Mouse (Mus musculus) right cerebral cortex, postnatal 10 days (tissue): Measurements from ENCODE around the gene Slc24a4.

Experiments used
- DNase-seq, 2 experiments: peaks; one replicate each; pipeline ENCODE4 v3.0.0; 2021; ENCODE audit warnings: low spot score in 2 of 2

The Slc24a4 gene

GRCm38 (mm10) chr12:102285318-102285717, 156.8 kb downstream of the Slc24a4 start:
- DNase-seq, result no peak

GRCm38 (mm10) chr12:102285779-102286178, 157.2 kb downstream of the Slc24a4 start:
- no peak for DNase-seq

GRCm38 (mm10) chr12:102286681-102287414, 158.3 kb downstream of the Slc24a4 start:
- DNase-seq, result peak in 1 of 2 experiments; percentile 53

GRCm38 (mm10) chr12:102287904-102288602, 159.5 kb downstream of the Slc24a4 start:
- DNase-seq, result no peak

GRCm38 (mm10) chr12:102288846-102289245, 160.3 kb downstream of the Slc24a4 start:
- no peak for DNase-seq

GRCm38 (mm10) chr12:102289568-102289967, 161.0 kb downstream of the Slc24a4 start:
- DNase-seq, result no peak

- no peak for DNase-seq
Observed at GRCm38 (mm10) chr12:102290662-102291061, 162.1 kb downstream of the Slc24a4 start.

- DNase-seq, result no peak
Observed at GRCm38 (mm10) chr12:102291686-102292085, 163.2 kb downstream of the Slc24a4 start.

- DNase-seq, result no peak
Observed at GRCm38 (mm10) chr12:102292501-102293215, 164.1 kb downstream of the Slc24a4 start.

- DNase-seq, result no peak
Observed at GRCm38 (mm10) chr12:102294634-102295033, 166.1 kb downstream of the Slc24a4 start.

- DNase-seq, result no peak
Observed at GRCm38 (mm10) chr12:102295230-102295629, 166.7 kb downstream of the Slc24a4 start.

GRCm38 (mm10) chr12:102295662-102296061, 167.1 kb downstream of the Slc24a4 start:
- DNase-seq, result no peak

GRCm38 (mm10) chr12:102296361-102296760, 167.8 kb downstream of the Slc24a4 start:
- DNase-seq, result no peak

GRCm38 (mm10) chr12:102296967-102297366, 168.4 kb downstream of the Slc24a4 start:
- no peak for DNase-seq

- DNase-seq, result no peak
Observed at GRCm38 (mm10) chr12:102299209-102299608, 170.7 kb downstream of the Slc24a4 start.

GRCm38 (mm10) chr12:102301585-102301984, 173.1 kb downstream of the Slc24a4 start:
- no peak for DNase-seq

GRCm38 (mm10) chr12:102302322-102302721, 173.8 kb downstream of the Slc24a4 start:
- DNase-seq, result no peak

GRCm38 (mm10) chr12:102302831-102303351, 174.4 kb downstream of the Slc24a4 start:
- DNase-seq, result peak in 1 of 2 experiments; percentile 40

GRCm38 (mm10) chr12:102303867-102304266, 175.3 kb downstream of the Slc24a4 start:
- DNase-seq, result peak in 1 of 2 experiments; percentile 55

GRCm38 (mm10) chr12:102305069-102305836, 176.7 kb downstream of the Slc24a4 start:
- DNase-seq, result no peak

GRCm38 (mm10) chr12:102308001-102308456, 179.5 kb downstream of the Slc24a4 start:
- peak; percentile 64 to 77 for DNase-seq
